Mouse (Mus musculus) small intestine, adult 2 months (tissue): ENCODE measurements at regions not wholly inside any gene's neighbourhood (a gene's known extent, or its start where the extent isn't known, plus 50 kb on each side); places are given as distances from the start of the nearest gene placed in this dataset.

Source experiments
- H3K27ac ChIP-seq: fragments of 200-500 bp; 2 replicates; pipeline ENCODE4 v1.5.1; 2012; ENCODE audit warnings: low read depth, low read length, control low read depth, inconsistent platforms; ENCODE audit not compliant: insufficient read depth
- H3K27me3 ChIP-seq: fragments of 200-500 bp; 2 replicates; pipeline ENCODE4 v1.6.1; 2012; ENCODE audit warnings: mild to moderate bottlenecking, moderate library complexity, low read length, inconsistent platforms; ENCODE audit not compliant: control insufficient read depth, insufficient read depth
- H3K36me3 ChIP-seq: fragments of 200-500 bp; 2 replicates; pipeline ENCODE4 v1.6.1; 2012; ENCODE audit warnings: mild to moderate bottlenecking, low read length, control low read depth, inconsistent platforms; ENCODE audit not compliant: control insufficient read depth, insufficient read depth
- H3K4me1 ChIP-seq: fragments of 200-500 bp; 2 replicates; pipeline ENCODE4 v1.6.1; 2012; ENCODE audit warnings: low read length, inconsistent platforms, mixed read lengths; ENCODE audit not compliant: control insufficient read depth, insufficient read depth, insufficient read length
- H3K4me3 ChIP-seq: fragments of 200-500 bp; 2 replicates; pipeline ENCODE4 v1.5.1; 2012; ENCODE audit warnings: low read depth, mild to moderate bottlenecking, control low read depth, inconsistent platforms, low read length, moderate library complexity
- CTCF ChIP-seq: fragments of 200-500 bp; IDR thresholded peaks from 2 replicates; pipeline ENCODE4 v1.5.1; 2012; ENCODE audit warnings: low read depth, mild to moderate bottlenecking, control low read depth, inconsistent platforms, low read length, moderate library complexity, mixed read lengths; ENCODE audit not compliant: insufficient replicate concordance, insufficient read length; ENCODE audit errors: extremely low read depth
- POLR2A ChIP-seq: fragments of 200-500 bp; IDR thresholded peaks from 2 replicates; pipeline ENCODE4 v1.6.1; 2012; ENCODE audit warnings: low read depth, mild to moderate bottlenecking, control low read depth, inconsistent platforms, low read length, moderate library complexity
- WGBS: fragments of 180-500 bp; shearing (Covaris S2); methylation state at CpG from one replicate; pipeline ENCODE4 v1.1.7; 2018; 5-methylcytosine and 5-hydroxymethylcytosine counted together

DNA sequence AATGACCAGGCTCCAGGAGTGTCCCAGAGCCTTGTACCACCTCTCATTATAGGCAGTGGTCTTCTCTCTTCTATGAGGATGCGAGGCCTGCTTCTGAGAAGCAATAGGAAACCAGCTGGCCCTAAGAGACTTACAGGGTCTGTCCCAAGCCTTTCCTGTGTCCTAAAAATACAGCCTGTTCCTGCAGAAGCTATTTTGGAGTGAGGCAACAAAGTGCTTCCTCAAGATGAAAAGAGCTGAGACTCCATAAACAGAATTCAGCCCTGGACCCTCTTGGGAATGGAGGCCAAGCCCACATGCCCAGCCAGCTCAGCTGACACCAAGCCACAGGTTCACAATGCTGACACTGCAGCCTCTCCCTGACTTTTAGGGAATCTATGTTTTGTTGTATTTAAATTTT, 86.3 kb downstream of the Dll1 start:
- Histone ChIP-seq H3K27ac (no peak overlapping the region), H3K4me1 (peaks cover 11% of the 10 kb centered on the region; the same call in 1 of the 2 replicates), H3K27me3 (no peaks in the 10 kb centered on the region), H3K36me3 (no peaks in the 10 kb centered on the region), H3K4me3 (no peak overlapping the region)
- no peak for TF ChIP-seq POLR2A
- TF ChIP-seq CTCF, result no peak
- 89% methylated on average over 1 of the region's 1 CpGs for WGBS

DNA sequence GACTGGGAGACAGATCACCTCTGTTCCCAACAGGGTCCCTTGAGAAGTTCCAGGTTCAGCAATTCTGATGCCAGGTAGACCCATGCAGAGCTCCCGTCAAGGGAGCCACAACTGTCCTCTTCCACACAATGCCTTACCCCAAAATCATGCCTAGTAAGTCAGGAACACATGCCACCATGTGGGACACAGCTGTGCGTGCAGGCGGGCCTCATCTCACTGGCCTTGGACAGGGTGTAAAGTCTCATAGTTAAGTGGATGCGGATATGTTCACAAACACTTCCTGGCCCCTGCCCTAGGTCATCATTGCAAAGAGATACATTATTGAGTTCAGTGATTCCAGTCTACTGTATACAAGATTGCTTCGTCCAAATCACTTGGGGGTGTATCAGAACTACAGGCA, 87.6 kb downstream of the Dll1 start:
- Histone ChIP-seq H3K36me3 (no peaks in the 10 kb centered on the region), H3K27me3 (no peaks in the 10 kb centered on the region), H3K4me1 (peaks cover 15% of the 10 kb centered on the region; the same call in 1 of the 2 replicates), H3K27ac (no peak overlapping the region), H3K4me3 (no peak overlapping the region)
- WGBS, result 60% methylated on average over 5 of the region's 5 CpGs
- TF ChIP-seq POLR2A (no peak), CTCF (no peak)

DNA sequence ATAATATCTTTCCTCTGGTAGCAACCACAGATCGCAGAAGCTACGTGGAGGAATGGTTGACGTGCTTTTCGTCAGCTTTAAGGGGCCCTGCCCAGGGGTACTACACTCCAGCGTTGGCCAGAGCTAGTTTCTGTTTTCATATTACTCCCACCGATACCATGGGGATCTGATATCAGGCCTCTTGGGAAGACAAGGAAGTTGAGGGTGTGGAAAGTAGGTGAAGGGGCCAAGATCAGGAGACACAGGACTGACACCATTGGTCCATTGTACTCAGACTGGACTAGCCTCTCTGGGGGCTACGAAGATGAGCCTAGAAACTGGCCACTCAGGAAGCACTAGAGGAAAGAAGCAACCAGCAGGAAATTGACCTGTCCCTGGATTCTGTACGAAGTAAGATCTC, 88.0 kb downstream of the Dll1 start:
- Histone ChIP-seq H3K4me3 (no peak overlapping the region), H3K27me3 (no peaks in the 10 kb centered on the region), H3K4me1 (peaks cover 15% of the 10 kb centered on the region; the same call in 1 of the 2 replicates), H3K27ac (no peak overlapping the region), H3K36me3 (no peaks in the 10 kb centered on the region)
- TF ChIP-seq POLR2A, result no peak
- TF ChIP-seq CTCF, result no peak
- 73% methylated on average over 8 of the region's 8 CpGs for WGBS

DNA sequence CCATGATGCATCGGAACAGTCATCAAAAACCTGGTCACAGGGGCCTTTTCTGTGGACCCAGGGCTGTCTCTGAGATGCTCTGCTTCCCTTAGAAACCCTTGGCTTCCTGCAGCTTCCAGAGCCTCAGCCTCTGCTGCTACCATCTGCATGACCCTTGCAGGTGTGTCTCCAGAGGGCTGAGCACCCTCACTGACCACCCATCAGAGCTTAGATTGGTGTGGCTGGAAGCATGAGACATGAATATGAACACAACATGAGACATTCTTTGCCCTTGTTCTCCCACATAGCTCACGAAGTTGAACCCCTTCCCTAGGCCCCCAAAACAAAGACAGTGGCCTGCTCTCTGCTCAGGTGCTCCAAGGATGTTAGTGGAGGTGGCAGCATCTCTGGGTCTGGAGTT, 90.1 kb downstream of the Dll1 start:
- Histone ChIP-seq H3K4me1 (peaks cover 7% of the 10 kb centered on the region; the same call in 1 of the 2 replicates), H3K27me3 (no peaks in the 10 kb centered on the region), H3K36me3 (no peaks in the 10 kb centered on the region), H3K4me3 (no peak overlapping the region), H3K27ac (no peak overlapping the region)
- no peak for TF ChIP-seq POLR2A
- TF ChIP-seq CTCF, result no peak
- 92% methylated on average over 2 of the region's 2 CpGs for whole genome bisulfite sequencing

DNA sequence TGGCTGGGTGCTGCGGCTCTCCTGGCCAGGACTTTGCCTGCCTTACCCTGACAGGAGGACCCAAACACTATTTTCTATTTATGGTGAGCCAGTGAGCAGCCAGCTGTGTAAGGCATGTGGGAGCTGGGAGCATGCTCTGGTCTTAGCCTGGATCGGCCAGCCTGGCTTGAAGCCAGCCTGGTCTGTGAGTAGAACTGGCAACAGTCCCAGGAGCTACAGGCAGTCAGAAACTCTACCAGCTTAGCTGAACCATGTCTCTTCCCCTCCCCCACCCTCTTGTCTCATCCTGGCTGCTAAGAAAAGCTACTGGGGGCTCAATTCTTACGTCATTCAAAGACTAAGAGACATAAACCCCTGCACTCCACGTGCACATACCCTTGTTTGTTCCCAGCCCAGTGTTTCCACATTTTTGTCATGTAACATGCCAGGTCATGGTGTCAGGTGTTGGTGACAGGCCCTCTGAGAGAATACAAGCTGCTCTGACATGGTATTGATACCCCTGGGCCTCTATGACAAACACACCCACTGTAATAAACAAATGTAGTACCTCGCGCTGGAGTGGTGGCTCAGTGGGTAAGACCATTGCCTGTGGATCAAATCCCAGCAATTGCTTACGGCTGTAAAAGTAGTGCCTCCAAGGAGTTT, 91.2 kb downstream of the Dll1 start:
- Histone ChIP-seq H3K27ac (no peak overlapping the region), H3K4me1 (peaks cover 7% of the 10 kb centered on the region; the same call in 1 of the 2 replicates), H3K27me3 (no peaks in the 10 kb centered on the region), H3K4me3 (no peak overlapping the region), H3K36me3 (no peaks in the 10 kb centered on the region)
- 42% methylated on average over 7 of the region's 7 CpGs for WGBS
- TF ChIP-seq CTCF, result no peak
- TF ChIP-seq POLR2A, result no peak

DNA sequence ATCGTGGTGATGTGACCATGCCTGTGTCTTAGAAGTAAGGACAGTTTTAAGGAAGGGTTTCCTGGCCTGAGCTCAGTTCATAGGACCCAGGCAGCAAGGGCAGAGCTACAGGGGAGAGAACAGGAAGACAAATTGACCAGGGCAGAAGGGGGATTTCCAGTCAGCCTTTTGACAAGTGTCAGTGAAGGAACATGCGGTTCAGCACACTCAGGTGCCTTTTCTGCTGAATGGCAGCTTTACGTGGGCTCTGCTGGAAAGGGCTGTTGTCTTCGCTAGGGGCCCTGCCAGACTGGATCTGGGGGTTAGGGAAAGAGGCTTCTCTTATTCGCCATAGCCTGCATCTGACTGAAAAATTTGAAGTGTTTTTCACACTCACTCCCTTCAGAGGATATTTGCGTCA, 106.8 kb downstream of the Dll1 start:
- H3K4me1 ChIP-seq, result peaks cover 14% of the 10 kb centered on the region; the same call in 1 of the 2 replicates
- H3K36me3 ChIP-seq, result no peaks in the 10 kb centered on the region
- no peak overlapping the region for H3K27ac ChIP-seq
- TF ChIP-seq CTCF (no peak), POLR2A (no peak)
- H3K27me3 ChIP-seq, result no peaks in the 10 kb centered on the region
- 72% methylated on average over 6 of the region's 6 CpGs for WGBS
- H3K4me3 ChIP-seq, result no peak overlapping the region

DNA sequence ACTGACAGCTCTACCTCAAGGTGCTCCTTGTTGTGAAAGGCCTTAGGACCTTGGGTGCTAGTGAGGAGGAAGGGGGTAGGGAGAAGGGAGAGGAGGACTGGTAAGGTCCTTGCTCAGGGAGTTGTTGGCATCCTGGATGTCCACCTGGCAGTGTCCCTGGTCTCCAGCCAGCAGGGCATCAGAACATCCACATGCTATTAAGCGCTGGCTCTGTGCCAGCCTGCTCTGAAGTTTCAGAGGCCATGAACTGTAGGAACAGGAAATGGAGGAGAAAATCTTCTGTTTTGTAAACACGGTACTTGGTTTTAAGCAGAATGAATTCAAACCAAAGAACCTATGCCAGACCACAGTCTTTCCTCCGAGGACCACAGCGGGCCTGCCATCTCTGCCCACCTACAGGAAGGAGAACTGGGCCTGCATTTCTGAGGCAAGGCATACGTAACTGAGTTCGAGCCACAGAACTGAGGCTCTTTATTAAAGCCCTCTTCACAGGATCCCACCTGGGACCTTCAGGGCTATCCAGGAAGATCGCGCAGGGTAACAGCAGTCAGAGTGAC, 107.5 kb downstream of the Dll1 start:
- WGBS, result 34% methylated on average over 8 of the region's 8 CpGs
- TF ChIP-seq POLR2A (no peak), CTCF (no peak)
- no peak overlapping the region for H3K4me3 ChIP-seq
- H3K27me3 ChIP-seq, result no peaks in the 10 kb centered on the region
- peaks cover 14% of the 10 kb centered on the region; the same call in 1 of the 2 replicates for H3K4me1 ChIP-seq
- no peaks in the 10 kb centered on the region for H3K36me3 ChIP-seq
- no peak overlapping the region for H3K27ac ChIP-seq
